Mouse (Mus musculus) G1E (cell line): ENCODE measurements around the gene Phf7. TPM values are rescaled to one million over a fixed set of nuclear protein-coding genes. Genes with fewer than 3 reads are reported as not detected.

Experiments
- ATAC-seq: 2 replicates; pipeline ENCODE4 v1.8.0; 2016; ENCODE audit warnings: mild to moderate bottlenecking; ENCODE audit not compliant: insufficient number of reproducible peaks, poor library complexity, low FRiP score, severe bottlenecking; ENCODE audit errors: extremely low read depth
- DNase-seq: peaks from one replicate; pipeline ENCODE4 v3.0.0; 2012; ENCODE audit warnings: low spot score
- H3K27me3 ChIP-seq: 2 replicates; pipeline ENCODE4 v1.6.1; 2012; ENCODE audit warnings: mild to moderate bottlenecking, low read length, inconsistent platforms; ENCODE audit not compliant: insufficient read depth
- H3K36me3 ChIP-seq: replicated peaks from 2 replicates; pipeline ENCODE3; 2012; ENCODE audit warnings: mild to moderate bottlenecking, inconsistent platforms
- H3K4me1 ChIP-seq: 2 replicates; pipeline ENCODE4 v1.6.1; 2012; ENCODE audit warnings: low read depth, low read length, inconsistent platforms, mixed read lengths; ENCODE audit not compliant: insufficient read depth
- H3K4me3 ChIP-seq: 2 replicates; pipeline ENCODE4 v1.5.1; 2012; ENCODE audit warnings: low read depth, mild to moderate bottlenecking, inconsistent platforms, low read length, moderate library complexity, mixed read lengths
- H3K9me3 ChIP-seq: replicated peaks from 2 replicates; pipeline ENCODE4 v1.6.1; 2012; ENCODE audit warnings: inconsistent platforms
- CTCF ChIP-seq: IDR thresholded peaks from 2 replicates; pipeline ENCODE4 v1.5.1; 2012; ENCODE audit warnings: low read depth, low read length, inconsistent platforms, mixed read lengths
- GATA1 ChIP-seq: IDR thresholded peaks from 2 replicates; pipeline ENCODE4 v1.6.1; 2012; ENCODE audit warnings: borderline replicate concordance, low read length, inconsistent platforms, mixed read lengths
- GATA2 ChIP-seq: IDR thresholded peaks from 2 replicates; pipeline ENCODE4 v1.6.1; 2012; ENCODE audit warnings: low read depth, low read length, inconsistent platforms, borderline replicate concordance
- POLR2AphosphoS5 ChIP-seq: IDR thresholded peaks from 2 replicates; pipeline ENCODE4 v1.6.1; 2012; ENCODE audit warnings: low read depth, low read length, inconsistent platforms; ENCODE audit not compliant: insufficient replicate concordance
- TAL1 ChIP-seq: conservative IDR thresholded peaks from 2 replicates; pipeline ENCODE4 v1.6.1; 2012; ENCODE audit warnings: low read depth, low read length, inconsistent platforms, mixed read lengths
- polyA plus RNA-seq: library from polyadenylated mRNA; stranded (reverse); fragments of >175 nt; gene quantifications from 2 replicates; pipeline ENCODE4 v1.2.3, GENCODE M21; 2012
- total RNA-seq, 2 experiments: library from RNA; stranded (forward) in 1 of 2; stranded (reverse) in 1 of 2; fragments of 200-1000 nt in 1 of 2; fragments of >200 nt in 1 of 2; fragmentation: Nextera tagmentation in 1 of 2; gene quantifications; 2 replicates each; pipeline ENCODE4 v1.2.3; 2014 to 2017

Gene Phf7
- total RNA-seq (2014; fragmentation: Nextera tagmentation) (11.7 and 13.2 TPM in 2 replicates), total RNA-seq (2017) (5.8 and 6.5 TPM in 2 replicates), polyA plus RNA-seq (1.7 and 1.9 TPM in 2 replicates)

- Histone ChIP-seq H3K4me3 (peak within 1 kb of the TSS; percentile 99), H3K4me1 (peaks cover 44% of the 10 kb centered on the region), H3K9me3 (no peaks in the 10 kb centered on the region), H3K36me3 (peaks cover 48% of the 10 kb centered on the region), H3K27me3 (no peaks in the 10 kb centered on the region)
- peak; percentile 74 for ATAC-seq
- peak; percentile 99 for DNase-seq
- TF ChIP-seq GATA1 = no peak
- no peak for TF ChIP-seq TAL1
- TF ChIP-seq CTCF = no peak
- no peak for TF ChIP-seq GATA2
- TF ChIP-seq POLR2AphosphoS5 = no peak
Measured at GRCm38 (mm10) chr14:31251084-31251604, at the start of gene Phf7, which contains the start of gene Bap1. Gene Phf7 (minus strand): TSS chr14:31251317. Gene Bap1 (plus strand): TSS chr14:31251450.

- no peaks in the 10 kb centered on the region; the same call in 1 of the 2 replicates for H3K4me1 ChIP-seq
- DNase-seq (no peak), ATAC-seq (no peak)
- H3K4me3 ChIP-seq = no peak overlapping the region
- H3K9me3 ChIP-seq = no peaks in the 10 kb centered on the region
- H3K27me3 ChIP-seq = peaks cover 60% of the 10 kb centered on the region
- no peaks in the 10 kb centered on the region for H3K36me3 ChIP-seq
- TF ChIP-seq GATA2 (no peak), GATA1 (no peak), POLR2AphosphoS5 (no peak), CTCF (no peak), TAL1 (no peak)
Measured at GRCm38 (mm10) chr14:31285728-31286127, 34.6 kb upstream of the Phf7 start.

GRCm38 (mm10) chr14:31272164-31272563 lies 21.0 kb upstream of the Phf7 start:
- Histone ChIP-seq H3K27me3 (peaks cover 57% of the 10 kb centered on the region), H3K4me1 (peaks cover 4% of the 10 kb centered on the region; the same call in 1 of the 2 replicates), H3K4me3 (no peak overlapping the region), H3K9me3 (no peaks in the 10 kb centered on the region), H3K36me3 (no peaks in the 10 kb centered on the region)
- TF ChIP-seq TAL1 (no peak), GATA1 (no peak), CTCF (peak; percentile 86)
- ATAC-seq = peak; percentile 34; the same call in 1 of the 2 replicates
- peak; percentile 70 for DNase-seq

GRCm38 (mm10) chr14:31271121-31271520 lies 20.0 kb upstream of the Phf7 start:
- Histone ChIP-seq H3K4me1 (peaks cover 4% of the 10 kb centered on the region; the same call in 1 of the 2 replicates), H3K27me3 (peaks cover 62% of the 10 kb centered on the region), H3K36me3 (no peaks in the 10 kb centered on the region), H3K9me3 (no peaks in the 10 kb centered on the region), H3K4me3 (no peak overlapping the region)
- TF ChIP-seq TAL1 (no peak), GATA1 (no peak), CTCF (no peak), POLR2AphosphoS5 (no peak), GATA2 (no peak)
- no peak for DNase-seq
- no peak for ATAC-seq

- Histone ChIP-seq H3K4me1 (peaks cover 4% of the 10 kb centered on the region; the same call in 1 of the 2 replicates), H3K9me3 (no peaks in the 10 kb centered on the region), H3K27me3 (peaks cover 57% of the 10 kb centered on the region), H3K36me3 (no peaks in the 10 kb centered on the region), H3K4me3 (no peak overlapping the region)
- DNase-seq (no peak), ATAC-seq (no peak)
- TF ChIP-seq GATA1 (no peak), CTCF (no peak), POLR2AphosphoS5 (no peak), GATA2 (no peak), TAL1 (no peak)
Measured at GRCm38 (mm10) chr14:31269456-31270100, 18.5 kb upstream of the Phf7 start.

- TF ChIP-seq GATA1 = no peak
- no peak for TF ChIP-seq TAL1
- TF ChIP-seq GATA2 = no peak
- TF ChIP-seq POLR2AphosphoS5 = no peak
- no peak for TF ChIP-seq CTCF
- no peak for ATAC-seq
- peaks cover 50% of the 10 kb centered on the region for H3K27me3 ChIP-seq
Measured at GRCm38 (mm10) chr14:31268301-31269001, 17.3 kb upstream of the Phf7 start.

More at GRCm38 (mm10) chr14:31268301-31269001, 17.3 kb upstream of the Phf7 start:
- Histone ChIP-seq H3K36me3 (no peaks in the 10 kb centered on the region), H3K4me3 (no peak overlapping the region), H3K9me3 (no peaks in the 10 kb centered on the region), H3K4me1 (peaks cover 4% of the 10 kb centered on the region; the same call in 1 of the 2 replicates)
- no peak for DNase-seq
